Mouse (Mus musculus): Measurements from ENCODE around the gene Axl. TPM values are rescaled to one million over a fixed set of nuclear protein-coding genes. Genes with fewer than 3 reads are reported as not detected.

The Axl gene
- not detected in 2 replicates for polyA plus RNA-seq (2012; ENCODE audit: insufficient read depth, insufficient read length, low replicate concordance, missing spikeins)

GRCm38 (mm10) chr7:25788220-25789128 lies at the start of gene Axl:
Axl (minus strand) TSS chr7:25788705.
- peaks cover 12% of the 10 kb centered on the region for H3K4me1 ChIP-seq (ENCODE audit: control insufficient read depth, insufficient read depth, low read length)
- H3K4me3 ChIP-seq (ENCODE audit: insufficient read depth, low read depth, low read length), result peak within 1 kb of the TSS; percentile 37
- no peak for TF ChIP-seq CTCF (IDR thresholded peaks at IDR 0.05; ENCODE audit: insufficient read depth, low read depth, low read length)
- TF ChIP-seq POLR2A (IDR thresholded peaks at IDR 0.05; ENCODE audit: insufficient read depth, low read depth, low read length), result no peak
- 4% methylated on average over 30 of the region's 30 CpGs for WGBS
- no peak within 1 kb of the TSS for H3K27ac ChIP-seq (ENCODE audit: insufficient read depth, low read depth, low read length)

GRCm38 (mm10) chr7:25835188-25835891 lies 46.8 kb upstream of the Axl start:
- H3K4me1 ChIP-seq (ENCODE audit: control insufficient read depth, insufficient read depth, low read length), result no peaks in the 10 kb centered on the region
- no peak overlapping the region for H3K27ac ChIP-seq (ENCODE audit: insufficient read depth, low read depth, low read length)
- no peak overlapping the region for H3K4me3 ChIP-seq (ENCODE audit: insufficient read depth, low read depth, low read length)
- 84% methylated on average over 10 of the region's 10 CpGs for WGBS
- TF ChIP-seq POLR2A (IDR thresholded peaks at IDR 0.05; ENCODE audit: insufficient read depth, low read depth, low read length) (no peak), CTCF (IDR thresholded peaks at IDR 0.05; ENCODE audit: insufficient read depth, low read depth, low read length) (no peak)

- WGBS, result 70% methylated on average over 10 of the region's 10 CpGs
- Histone ChIP-seq H3K27ac (ENCODE audit: insufficient read depth, low read depth, low read length) (no peak overlapping the region), H3K4me1 (ENCODE audit: control insufficient read depth, insufficient read depth, low read length) (no peaks in the 10 kb centered on the region), H3K4me3 (ENCODE audit: insufficient read depth, low read depth, low read length) (no peak overlapping the region)
- TF ChIP-seq CTCF (IDR thresholded peaks at IDR 0.05; ENCODE audit: insufficient read depth, low read depth, low read length) (no peak), POLR2A (IDR thresholded peaks at IDR 0.05; ENCODE audit: insufficient read depth, low read depth, low read length) (no peak)
Measured at GRCm38 (mm10) chr7:25831557-25832530, 43.3 kb upstream of the Axl start.

GRCm38 (mm10) chr7:25830251-25830650 lies 41.7 kb upstream of the Axl start:
- H3K27ac ChIP-seq (ENCODE audit: insufficient read depth, low read depth, low read length), result no peak overlapping the region
- no peak overlapping the region for H3K4me3 ChIP-seq (ENCODE audit: insufficient read depth, low read depth, low read length)
- H3K4me1 ChIP-seq (ENCODE audit: control insufficient read depth, insufficient read depth, low read length), result no peaks in the 10 kb centered on the region
- 82% methylated on average over 2 of the region's 2 CpGs for WGBS
- no peak for TF ChIP-seq POLR2A (IDR thresholded peaks at IDR 0.05; ENCODE audit: insufficient read depth, low read depth, low read length)
- no peak for TF ChIP-seq CTCF (IDR thresholded peaks at IDR 0.05; ENCODE audit: insufficient read depth, low read depth, low read length)

GRCm38 (mm10) chr7:25827199-25827598 lies 38.7 kb upstream of the Axl start:
- WGBS, result 42% methylated on average over 3 of the region's 3 CpGs
- no peak for TF ChIP-seq POLR2A (IDR thresholded peaks at IDR 0.05; ENCODE audit: insufficient read depth, low read depth, low read length)
- TF ChIP-seq CTCF (IDR thresholded peaks at IDR 0.05; ENCODE audit: insufficient read depth, low read depth, low read length), result no peak
- H3K4me1 ChIP-seq (ENCODE audit: control insufficient read depth, insufficient read depth, low read length), result 0 out of 2 replicates have a peak, but pooled peaks cover 2% of the 10 kb centered on the region

GRCm38 (mm10) chr7:25826029-25826428 lies 37.5 kb upstream of the Axl start:
- Histone ChIP-seq H3K4me3 (ENCODE audit: insufficient read depth, low read depth, low read length) (no peak overlapping the region), H3K27ac (ENCODE audit: insufficient read depth, low read depth, low read length) (no peak overlapping the region)
- 83% methylated on average over 6 of the region's 6 CpGs for WGBS

More at GRCm38 (mm10) chr7:25827199-25827598, 38.7 kb upstream of the Axl start:
- Histone ChIP-seq H3K27ac (ENCODE audit: insufficient read depth, low read depth, low read length) (no peak overlapping the region), H3K4me3 (ENCODE audit: insufficient read depth, low read depth, low read length) (no peak overlapping the region)

GRCm38 (mm10) chr7:25825043-25825442 lies 36.5 kb upstream of the Axl start:
- WGBS, result 47% methylated on average over 9 of the region's 9 CpGs
- H3K27ac ChIP-seq (ENCODE audit: insufficient read depth, low read depth, low read length), result no peak overlapping the region
- H3K4me1 ChIP-seq (ENCODE audit: control insufficient read depth, insufficient read depth, low read length), result 0 out of 2 replicates have a peak, but pooled peaks cover 2% of the 10 kb centered on the region
- TF ChIP-seq CTCF (IDR thresholded peaks at IDR 0.05; ENCODE audit: insufficient read depth, low read depth, low read length), result no peak
- TF ChIP-seq POLR2A (IDR thresholded peaks at IDR 0.05; ENCODE audit: insufficient read depth, low read depth, low read length), result no peak
- no peak overlapping the region for H3K4me3 ChIP-seq (ENCODE audit: insufficient read depth, low read depth, low read length)

More at GRCm38 (mm10) chr7:25826029-25826428, 37.5 kb upstream of the Axl start:
- H3K4me1 ChIP-seq (ENCODE audit: control insufficient read depth, insufficient read depth, low read length), result 0 out of 2 replicates have a peak, but pooled peaks cover 2% of the 10 kb centered on the region
- TF ChIP-seq POLR2A (IDR thresholded peaks at IDR 0.05; ENCODE audit: insufficient read depth, low read depth, low read length) (no peak), CTCF (IDR thresholded peaks at IDR 0.05; ENCODE audit: insufficient read depth, low read depth, low read length) (no peak)

Data from olfactory bulb, adult 2 months (tissue).